Mouse (Mus musculus) T-helper 2 cell (primary cell): Measurements from ENCODE around the gene Arfgap2.
"Not testable (repeated sequence)": the region's sequence is repeated elsewhere in the genome, so short reads cannot be mapped to it uniquely, and the experiment has no call there.

Experiments used
- in situ Hi-C: fragments of 300-600 bp; cut with MboI, MseI; formaldehyde crosslinking; loops from one replicate; pipeline ENCODE4 v1.15.1; 2025; ENCODE audit warnings: high pct_unique_total_duplicates

Arfgap2 gene

DNA sequence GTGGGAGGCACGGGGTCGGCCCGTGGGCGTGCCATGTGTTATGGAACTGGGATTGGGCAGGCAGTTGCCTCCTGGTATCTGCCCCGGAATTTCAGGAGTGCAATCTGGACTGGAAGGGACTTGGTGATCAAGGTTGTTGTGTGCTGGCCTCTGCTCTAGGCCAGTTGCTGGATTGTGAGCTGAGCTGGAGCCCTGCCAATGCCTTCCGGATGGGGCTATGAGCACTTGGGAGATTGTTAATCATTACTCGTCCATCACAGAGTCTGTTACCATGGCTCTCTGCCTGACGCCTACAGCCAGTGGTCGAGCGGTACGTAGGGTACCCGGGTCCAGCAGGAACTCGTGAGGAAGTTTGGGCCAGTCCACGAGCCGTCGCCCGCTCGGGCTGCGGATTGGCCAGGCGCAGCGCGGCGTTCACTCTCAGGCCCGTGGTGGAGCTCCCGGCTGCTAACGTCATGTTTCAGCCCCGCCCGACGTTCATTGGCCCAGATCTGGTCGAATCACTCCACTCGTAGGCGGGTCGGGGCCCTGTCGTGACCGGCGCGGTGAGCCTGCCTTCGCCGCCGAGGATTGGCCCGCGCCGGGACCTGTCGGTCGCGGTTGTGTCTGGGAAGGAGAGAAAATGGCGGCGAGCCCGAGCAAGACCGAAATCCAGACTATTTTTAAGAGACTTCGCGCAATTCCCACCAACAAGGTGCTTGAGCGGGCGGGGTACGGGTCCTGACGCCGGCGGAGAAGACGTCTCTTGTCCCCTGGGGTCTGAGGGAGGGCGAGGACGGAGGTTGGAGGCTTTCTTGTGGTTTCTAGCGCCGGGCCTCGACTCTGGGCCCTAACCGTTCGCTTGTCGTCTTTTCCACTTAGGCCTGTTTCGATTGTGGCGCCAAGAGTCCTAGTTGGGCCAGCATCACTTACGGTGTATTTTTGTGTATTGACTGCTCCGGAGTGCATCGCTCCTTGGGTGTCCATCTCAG is at the start of gene Arfgap2:
Arfgap2 (plus strand) TSS at position 264 of the 971 bp plus-strand sequence.
- in situ Hi-C loops, result no loop called here

DNA sequence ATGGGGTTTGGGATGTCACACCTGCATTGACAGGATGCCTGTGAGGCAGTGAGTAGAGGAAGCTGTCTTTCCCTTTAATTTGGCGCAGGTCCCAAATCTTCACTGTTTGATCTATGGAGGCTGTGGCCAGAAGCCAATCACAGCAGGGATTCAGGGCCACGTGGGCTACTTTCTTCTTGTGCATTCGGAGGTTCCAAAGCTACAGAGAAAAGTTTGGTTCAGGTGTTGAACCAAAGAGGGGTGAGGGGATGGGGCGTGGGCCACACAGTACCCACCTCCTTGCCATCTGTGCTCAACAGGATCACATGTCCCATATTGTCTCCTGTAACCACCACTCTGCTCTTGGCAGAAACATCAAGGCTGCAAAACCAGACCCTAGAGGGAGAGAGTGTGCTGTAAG is 47.7 kb upstream of the Arfgap2 start:
- in situ Hi-C loops, result no loop called here

DNA sequence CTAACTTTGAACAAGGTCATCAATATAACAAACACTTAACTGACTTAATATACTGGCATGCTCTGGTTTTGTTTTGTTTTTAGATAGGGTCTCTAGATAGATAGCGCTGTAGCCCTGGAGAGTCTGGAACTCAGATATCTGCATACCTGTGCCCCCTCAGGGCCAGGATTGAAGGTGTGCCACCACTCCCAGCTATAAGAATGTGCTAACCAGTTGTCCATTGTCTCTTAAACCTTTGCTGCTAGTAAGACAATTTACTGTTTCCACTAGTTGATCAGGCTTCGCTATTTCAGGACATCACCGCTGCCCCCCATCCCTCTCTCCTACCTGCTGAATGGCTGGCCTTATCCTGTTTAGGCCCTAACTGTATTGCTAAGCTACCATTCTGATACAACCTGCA is 44.3 kb upstream of the Arfgap2 start:
- in situ Hi-C loops, result no loop called here

DNA sequence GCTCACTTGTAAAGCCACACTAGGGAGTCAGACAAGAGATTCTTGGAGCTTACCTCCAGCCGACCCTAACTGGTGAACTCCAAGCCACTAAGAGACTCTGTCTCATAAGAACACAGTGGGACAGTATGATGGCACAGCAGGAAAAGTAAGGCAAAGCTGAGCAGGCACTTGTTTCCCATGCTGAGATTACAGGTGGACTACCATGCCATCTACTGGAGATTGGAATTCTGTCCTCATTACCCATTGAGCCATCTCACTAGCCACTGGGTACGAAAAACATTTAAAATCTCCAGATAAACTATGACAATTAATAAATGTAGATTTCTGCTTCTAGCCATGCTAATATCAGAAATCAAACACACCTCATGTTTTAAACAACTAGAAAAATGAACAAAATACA is 41.2 kb upstream of the Arfgap2 start:
- in situ Hi-C loops, result no loop called here

DNA sequence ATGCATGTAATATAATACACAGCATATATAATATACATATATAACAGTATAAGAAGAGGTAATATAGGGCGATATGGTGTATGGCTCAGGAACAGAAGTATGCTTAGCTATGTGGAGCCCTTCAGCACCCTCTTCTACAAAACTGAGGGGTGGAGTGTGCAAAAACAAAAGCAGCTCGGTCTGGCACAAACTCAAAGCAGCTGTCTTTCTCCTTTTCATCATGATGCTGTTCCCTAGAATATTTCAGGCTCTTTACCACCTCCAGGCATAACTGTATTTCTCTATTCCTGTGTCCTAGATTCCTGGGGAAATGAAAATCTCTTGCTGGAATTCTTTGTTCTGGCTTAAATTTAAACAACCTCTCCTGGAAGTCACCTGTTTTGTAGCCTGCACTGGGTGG is 35.0 kb upstream of the Arfgap2 start:
- in situ Hi-C loops, result no loop called here

DNA sequence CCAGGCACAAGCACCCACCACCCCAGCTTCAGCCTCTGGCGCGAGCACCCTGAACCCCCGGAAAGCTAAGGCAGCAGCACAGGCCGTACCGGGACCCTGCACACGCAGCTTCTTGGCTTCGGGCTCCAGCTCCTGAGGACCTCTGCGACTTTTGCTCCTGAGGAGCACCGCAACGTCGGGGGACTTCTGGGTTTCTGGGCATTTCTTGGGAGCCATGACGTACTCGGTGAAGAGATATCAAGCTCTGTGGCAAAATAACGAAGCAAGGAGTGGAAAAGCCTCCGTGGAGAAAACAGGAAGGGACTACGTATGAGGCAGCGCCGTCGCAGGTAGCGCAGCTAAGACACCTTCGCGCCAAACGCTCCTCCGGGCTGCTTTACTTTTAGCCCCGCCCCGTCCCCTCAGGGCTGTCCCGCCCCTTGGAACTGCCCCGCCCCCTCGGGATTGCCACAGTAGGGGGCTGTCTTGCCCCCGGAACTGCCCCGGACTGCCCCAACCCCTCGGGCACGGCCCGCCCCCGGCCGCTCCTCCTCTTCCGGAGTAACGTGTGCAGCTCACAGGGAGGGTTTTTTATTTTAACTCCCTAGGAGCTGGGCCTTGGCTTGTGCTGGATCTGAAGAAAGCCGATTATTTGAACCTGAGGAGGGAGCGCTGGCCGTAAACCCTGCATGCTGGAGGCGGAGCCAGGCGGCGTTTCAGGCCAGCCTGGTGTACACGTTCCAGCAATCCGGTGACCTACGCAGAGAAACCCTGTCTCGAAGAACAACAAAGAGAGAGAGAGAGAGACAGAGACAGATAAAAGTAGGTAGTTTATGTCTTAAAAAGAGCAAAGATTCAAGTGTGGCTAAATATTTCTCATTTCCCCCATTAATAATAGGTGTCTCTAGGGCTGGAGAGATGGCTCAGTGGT is 27.9 kb upstream of the Arfgap2 start, which contains the start of gene Ddb2:
Ddb2 (minus strand) TSS at position 382 of the 910 bp plus-strand sequence.
- in situ Hi-C loops, result no loop called here

DNA sequence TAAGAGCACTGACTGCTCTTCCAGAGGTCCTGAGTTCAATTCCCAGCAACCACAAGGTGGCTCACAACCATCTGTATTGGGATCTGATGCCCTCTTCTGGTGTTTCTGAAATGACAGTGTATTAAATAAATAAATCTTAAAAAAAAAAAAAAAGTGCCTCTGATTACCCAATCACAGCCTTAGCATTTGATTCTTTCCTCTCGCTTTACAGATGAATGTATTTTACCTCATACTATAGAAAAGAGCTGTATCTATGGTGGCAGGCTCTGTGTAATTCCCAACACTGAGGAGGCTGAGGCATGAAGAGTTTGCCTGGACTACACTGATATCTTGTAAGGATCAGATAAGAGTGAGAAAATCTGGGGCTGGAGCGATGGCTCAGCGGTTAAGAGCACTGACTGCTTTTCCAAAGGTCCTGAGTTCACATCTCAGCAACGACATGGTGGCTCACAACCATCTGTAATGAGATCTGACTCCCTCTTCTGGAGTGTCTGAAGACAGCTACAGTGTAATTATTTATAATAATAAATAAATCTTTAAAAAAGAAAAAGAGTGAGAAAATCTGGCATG is 27.2 kb upstream of the Arfgap2 start:
- in situ Hi-C loops, result not testable (repeated sequence)

DNA sequence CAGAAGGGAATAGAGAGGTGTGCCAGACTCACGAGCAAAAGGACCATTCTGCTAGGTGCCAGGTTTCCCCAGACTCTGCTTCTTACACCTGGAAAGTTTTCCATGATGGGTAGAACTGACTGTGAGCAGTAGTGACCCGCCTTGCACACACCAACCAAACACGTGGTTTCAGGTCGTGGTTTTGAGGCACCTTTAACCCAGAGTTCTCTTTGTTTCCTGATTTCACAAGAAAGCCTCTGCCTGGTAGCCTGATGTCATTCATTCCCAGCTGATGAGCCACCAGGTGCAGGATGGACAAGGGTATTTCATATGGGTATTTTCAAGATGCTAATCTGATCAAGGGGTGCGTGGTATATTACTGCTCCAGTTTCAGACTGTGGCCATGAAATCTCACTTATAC is 22.2 kb upstream of the Arfgap2 start:
- in situ Hi-C loops, result no loop called here

DNA sequence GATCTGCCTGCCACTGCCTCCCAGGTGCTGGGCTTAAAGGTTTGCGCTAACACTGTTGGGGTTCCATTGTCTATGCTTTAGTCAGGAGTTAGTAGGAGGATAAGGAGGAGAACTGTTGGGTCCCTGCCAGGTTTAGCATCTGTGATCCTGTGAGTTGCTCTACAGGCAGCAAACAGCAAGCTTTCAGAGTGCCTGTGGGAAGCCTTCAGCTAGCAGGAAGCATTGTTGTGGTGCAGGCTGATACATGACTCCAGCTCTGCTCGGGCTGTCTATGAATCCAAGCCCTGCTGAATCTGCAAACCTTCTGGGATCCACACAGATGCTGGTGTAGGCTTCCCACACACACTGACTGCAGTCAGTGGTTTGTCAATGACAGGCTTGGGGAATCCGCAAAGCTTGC is 21.4 kb upstream of the Arfgap2 start:
- in situ Hi-C loops, result no loop called here

DNA sequence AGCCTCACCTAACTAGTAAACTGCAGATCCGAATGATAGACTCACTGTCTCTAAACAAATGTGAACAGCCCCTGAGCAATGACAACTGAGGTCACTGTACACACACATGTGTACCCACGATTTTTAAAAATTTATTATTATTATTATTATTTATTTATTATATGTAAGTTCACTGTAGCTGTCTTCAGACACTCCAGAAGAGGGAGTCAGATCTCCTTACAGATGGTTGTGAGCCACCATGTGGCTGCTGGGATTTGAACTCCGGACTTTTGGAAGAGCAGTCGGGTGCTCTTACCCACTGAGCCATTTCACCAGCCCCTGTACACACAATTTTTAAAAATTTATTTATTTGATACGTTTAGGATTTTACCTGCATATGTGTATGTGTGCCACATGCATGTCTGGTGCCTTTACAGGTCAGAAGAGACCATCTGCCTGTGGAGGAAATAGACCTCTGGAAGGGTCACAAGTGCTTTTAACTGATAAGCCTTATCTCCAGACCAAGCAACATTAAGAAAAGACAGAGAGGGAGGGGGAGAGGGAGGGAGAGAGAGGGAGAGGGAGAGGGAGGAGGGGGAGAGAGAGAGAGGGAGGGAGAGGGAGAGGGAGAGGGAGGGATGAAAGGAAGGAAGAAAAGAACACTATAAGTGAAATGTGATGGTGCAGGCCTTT is 20.1 kb upstream of the Arfgap2 start:
- in situ Hi-C loops, result no loop called here

DNA sequence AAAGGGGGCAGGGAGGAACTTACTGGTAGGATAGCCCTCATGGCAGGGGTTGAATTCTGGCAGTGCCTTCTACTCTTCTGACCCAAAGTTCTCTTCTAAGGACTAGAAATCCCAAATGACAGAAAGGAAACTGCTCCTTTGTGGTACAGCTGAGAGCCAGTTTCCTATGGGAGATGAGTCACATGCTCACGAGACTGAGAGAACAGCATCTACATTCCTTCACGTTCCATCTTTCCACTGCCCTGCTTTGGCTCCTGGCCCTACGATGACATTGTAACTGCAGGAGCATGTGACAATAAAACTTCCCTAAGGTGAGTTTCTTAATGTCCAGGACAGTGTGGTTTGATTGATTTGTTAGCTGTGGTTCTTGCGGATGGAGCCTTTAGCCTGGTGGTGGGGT is 16.4 kb upstream of the Arfgap2 start:
- in situ Hi-C loops, result no loop called here

DNA sequence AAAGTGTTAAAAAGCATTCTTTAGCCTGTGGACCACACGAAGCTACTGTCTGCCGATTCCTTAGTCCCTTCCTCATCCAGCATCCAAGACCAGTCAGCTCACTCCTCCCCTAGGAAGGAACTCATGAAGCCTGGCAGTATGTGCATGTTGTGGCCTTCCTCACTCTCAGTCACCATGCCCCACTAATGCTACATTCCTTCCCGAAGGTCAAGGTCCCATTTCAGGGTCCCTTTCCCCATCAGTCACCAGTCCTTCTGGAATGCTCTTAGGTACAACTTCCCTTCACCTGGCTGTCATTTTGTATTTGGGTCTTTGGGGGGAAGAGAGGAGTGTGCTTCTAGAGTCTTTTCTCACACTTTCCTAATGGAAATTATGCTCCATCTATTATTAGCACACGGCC is 12.8 kb upstream of the Arfgap2 start:
- in situ Hi-C loops, result no loop called here

DNA sequence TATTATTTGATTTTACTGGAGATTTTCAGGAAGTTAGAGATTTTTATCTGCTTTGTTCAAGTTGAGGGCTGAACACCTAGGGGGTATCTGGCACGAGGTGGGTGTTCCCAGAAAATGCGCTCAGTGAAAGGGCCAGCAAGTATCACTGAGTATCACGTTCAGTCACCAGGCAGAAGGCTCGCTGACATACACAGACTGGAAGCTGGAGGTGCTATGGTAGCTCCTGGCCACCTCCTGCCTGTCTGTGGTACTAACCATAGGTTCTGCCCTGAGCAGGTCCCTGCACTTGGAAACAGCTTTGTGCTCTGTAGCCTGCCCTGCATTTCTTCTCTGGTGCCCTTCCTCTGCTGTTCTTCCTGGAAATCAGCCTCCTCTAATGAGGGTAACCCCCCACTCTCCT is 12.3 kb upstream of the Arfgap2 start:
- in situ Hi-C loops, result no loop called here

DNA sequence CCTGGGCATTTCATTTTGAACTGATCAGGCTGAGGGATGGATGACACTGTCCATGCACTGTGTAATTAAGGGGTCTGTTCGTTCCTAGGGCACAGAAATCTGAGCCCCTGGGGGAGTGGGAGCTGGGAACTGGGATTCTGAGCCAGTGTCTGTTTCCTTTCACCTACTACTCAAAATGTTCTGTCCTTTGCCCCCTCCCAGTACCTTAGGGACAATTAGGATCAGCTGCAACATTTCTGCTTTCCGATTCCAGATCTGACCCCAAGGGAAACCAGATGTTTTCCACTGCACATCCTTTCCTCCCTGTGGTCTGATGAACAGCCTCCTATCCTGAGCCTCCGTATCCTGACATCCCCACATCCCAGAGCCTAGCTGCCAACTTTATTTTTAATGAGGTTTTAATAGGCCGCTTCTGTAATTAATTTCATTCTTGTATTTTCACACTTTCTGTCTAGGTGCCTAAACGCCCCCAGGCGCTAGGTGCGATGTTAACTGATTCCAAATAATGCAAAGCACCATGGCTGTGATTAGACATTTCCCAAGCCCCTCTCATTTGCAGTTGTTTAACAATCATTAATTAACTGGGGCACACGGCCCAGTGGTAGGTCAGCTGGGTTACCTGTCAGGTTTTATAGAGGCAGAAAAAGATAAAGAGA is 9.9 kb upstream of the Arfgap2 start:
- in situ Hi-C loops, result loop anchor here (5.0 kb wide), 1 partner anchor 63 kb away; no protein-coding TSS in a partner anchor

DNA sequence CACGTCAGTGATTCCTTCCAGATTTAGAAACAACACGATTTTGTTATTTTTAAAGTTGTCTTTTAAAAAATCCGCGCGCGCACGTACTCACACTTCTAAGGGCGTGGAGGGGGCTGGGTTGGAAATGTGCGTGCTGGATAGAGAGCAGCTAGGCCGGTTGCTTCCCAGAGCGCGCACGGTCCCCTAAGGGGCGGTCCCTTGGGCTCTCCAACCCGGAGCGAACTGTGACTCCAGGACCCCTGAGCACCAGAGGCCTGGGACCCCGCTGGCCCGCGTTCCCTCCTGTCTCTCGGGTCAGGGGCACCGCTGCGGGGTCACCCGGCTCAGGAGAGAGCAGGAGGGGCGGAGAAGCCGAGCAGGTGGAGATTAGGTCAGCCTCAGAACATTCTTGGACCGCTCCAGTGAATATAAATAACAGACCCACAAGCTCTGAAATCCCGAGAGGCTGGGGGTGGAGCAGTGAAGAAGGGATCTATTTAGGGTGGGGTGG is 9.1 kb upstream of the Arfgap2 start, which contains the start of gene Pacsin3:
Pacsin3 (plus strand) TSS at position 294 of the 490 bp plus-strand sequence.
- in situ Hi-C loops, result loop anchor here (5.0 kb wide), 1 partner anchor 63 kb away; no protein-coding TSS in a partner anchor

DNA sequence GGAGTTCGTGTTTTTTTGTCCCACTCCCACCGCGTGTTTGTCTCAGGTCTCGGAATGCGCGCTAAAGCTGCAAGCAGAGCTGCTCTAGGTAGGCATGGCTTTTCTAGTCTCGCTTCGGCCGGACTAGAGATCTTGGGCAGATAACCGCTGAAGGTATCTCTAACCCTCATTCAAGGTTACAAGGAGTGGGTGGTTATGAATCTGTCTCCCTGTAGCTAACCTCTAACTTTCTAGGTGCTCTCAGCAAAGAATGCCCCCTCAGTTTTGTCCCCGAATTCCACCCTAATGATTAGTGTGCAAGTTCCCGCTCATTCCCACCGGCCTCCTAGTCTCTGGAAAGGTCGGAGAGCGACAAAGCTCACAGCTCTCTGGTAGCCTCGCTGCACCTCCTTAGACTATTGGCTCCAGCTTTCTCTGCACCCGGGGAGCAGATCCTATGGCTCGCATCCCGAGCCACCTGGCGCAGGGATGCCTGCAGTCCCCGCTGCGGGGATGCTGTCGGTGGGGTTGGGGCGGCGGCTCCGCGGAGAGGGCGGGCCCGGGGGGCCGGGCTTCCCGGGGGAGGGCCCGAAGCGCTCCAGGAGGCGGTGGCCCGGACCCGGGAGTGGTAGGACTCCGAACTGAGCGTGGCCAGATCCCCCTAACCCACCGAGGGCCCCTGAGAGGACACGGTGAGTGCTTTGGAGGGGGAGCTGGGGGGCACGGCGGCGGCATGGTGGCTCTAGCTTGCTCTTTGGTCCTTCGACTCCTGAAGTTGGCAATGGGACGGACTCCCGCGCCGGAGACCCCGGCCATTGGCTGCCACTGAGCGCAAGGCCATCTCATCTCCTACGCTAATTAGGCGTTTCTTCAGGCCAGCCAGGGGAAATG is 8.3 kb upstream of the Arfgap2 start:
- in situ Hi-C loops, result loop anchor here (5.0 kb wide), 1 partner anchor 64 kb away; no protein-coding TSS in a partner anchor

DNA sequence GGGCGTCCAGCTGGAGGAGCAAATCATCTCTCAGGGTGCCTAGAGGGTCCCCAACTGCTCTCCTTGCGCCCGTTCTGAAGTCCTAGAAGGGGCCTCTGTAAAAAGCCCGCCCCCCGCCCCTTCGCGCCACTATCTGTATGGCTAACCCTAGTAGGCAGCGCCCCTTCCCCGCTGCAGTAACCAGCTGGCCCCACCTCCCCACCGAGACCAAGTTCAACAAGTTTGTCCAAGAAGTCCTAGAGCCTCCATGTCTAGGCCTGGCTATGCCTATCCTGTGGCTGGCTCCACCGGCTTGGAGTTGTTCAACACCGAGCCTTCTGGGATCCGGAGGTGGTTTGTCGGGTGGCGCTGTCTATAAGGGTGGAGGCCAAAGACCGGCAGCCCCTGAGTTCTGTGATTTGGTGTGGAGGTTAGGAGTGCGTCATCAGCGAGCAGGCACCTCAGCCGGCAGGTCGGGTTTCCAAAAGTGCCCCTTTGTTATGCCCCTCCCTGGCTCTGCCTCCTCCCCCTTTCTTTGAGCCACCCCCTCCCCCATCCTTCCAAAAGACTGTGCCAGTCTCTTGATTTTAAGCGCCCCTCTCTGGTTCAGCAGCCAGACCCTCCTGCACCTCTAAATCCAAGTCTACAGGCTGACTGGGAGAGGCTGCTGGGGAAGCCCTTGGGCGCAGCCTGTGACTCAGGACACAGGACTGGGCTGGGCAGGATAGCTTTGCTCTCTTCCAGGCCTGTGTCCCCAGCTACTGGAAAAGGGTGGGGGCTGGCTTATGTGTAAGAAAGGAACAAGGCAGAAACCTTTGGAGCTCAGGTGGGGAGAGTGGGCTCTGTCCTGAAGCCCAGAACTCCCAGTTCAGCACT is 7.4 kb upstream of the Arfgap2 start:
- in situ Hi-C loops, result loop anchor here (5.0 kb wide), 1 partner anchor 65 kb away; no protein-coding TSS in a partner anchor

DNA sequence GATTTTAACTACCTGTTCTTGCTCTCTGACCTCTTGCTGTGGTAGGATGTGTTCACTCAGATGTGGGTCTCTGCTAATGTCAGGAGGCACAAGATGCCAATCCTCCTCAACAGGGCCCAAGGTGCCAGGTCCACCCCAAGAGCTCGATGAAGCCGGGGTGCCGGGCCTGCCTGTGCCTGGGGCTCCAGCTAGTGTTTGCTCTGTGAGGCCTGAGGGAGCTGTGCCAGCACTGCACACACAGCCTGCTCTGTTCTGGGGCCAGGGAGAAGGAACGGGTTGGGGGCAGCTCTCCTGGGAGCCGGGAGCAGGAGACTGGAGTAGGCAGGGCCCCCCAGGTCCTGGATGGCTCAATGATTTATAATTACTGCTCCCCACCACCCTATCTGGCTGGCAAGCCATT is 6.7 kb upstream of the Arfgap2 start:
- in situ Hi-C loops, result loop anchor here (5.0 kb wide), 1 partner anchor 66 kb away; no protein-coding TSS in a partner anchor
